Mouse (Mus musculus) heart, embryonic 14.5 days (tissue): ENCODE measurements around the gene Katnal1. TPM values are rescaled to one million over a fixed set of nuclear protein-coding genes. Genes with fewer than 3 reads are reported as not detected.

Experiments
- ATAC-seq: fragments of 200-750 bp; cut with Nextera tagmentation; 2 replicates; pipeline ENCODE4 v1.8.0; 2017; ENCODE audit warnings: low read depth, moderate TSS enrichment; ENCODE audit not compliant: insufficient number of reproducible peaks, insufficient read depth, low FRiP score
- H3K27ac ChIP-seq, 2 experiments: fragments of 200-500 bp in 1 of 2; fragments of 300-500 bp in 1 of 2; sonication (generic) in 1 of 2; replicated peaks in 1 of 2; 2 replicates each; pipeline ENCODE4 v1.5.1; 2012 to 2014; ENCODE audit warnings: low read depth in 2 of 2, low read length in 2 of 2, control low read depth in 1 of 2, mild to moderate bottlenecking in 1 of 2, mixed read lengths in 1 of 2; ENCODE audit not compliant: control insufficient read depth in 1 of 2, insufficient read depth in 1 of 2
- H3K27me3 ChIP-seq: fragments of 300-500 bp; sonication (generic); 2 replicates; pipeline ENCODE4 v1.6.1; 2014; ENCODE audit warnings: mild to moderate bottlenecking, low read length, control low read depth; ENCODE audit not compliant: control insufficient read depth, insufficient read depth
- H3K36me3 ChIP-seq: fragments of 300-500 bp; sonication (generic); 2 replicates; pipeline ENCODE4 v1.6.1; 2014; ENCODE audit warnings: mild to moderate bottlenecking, control low read depth, low read length, mixed read lengths; ENCODE audit not compliant: control insufficient read depth, insufficient read depth
- H3K4me1 ChIP-seq, 2 experiments: fragments of 200-500 bp in 1 of 2; fragments of 300-500 bp in 1 of 2; sonication (generic) in 1 of 2; 2 replicates each; pipeline ENCODE4 v1.6.1; 2012 to 2014; ENCODE audit warnings: low read length in 2 of 2, control low read depth in 1 of 2, mixed read lengths in 1 of 2; ENCODE audit not compliant: control insufficient read depth in 2 of 2, insufficient read depth in 2 of 2
- H3K4me2 ChIP-seq: fragments of 300-500 bp; sonication (generic); 2 replicates; pipeline ENCODE4 v1.6.1; 2014; ENCODE audit warnings: mild to moderate bottlenecking, low read length
- H3K4me3 ChIP-seq, 2 experiments: fragments of 200-500 bp in 1 of 2; fragments of 300-500 bp in 1 of 2; sonication (generic) in 1 of 2; 2 replicates each; pipeline ENCODE4 v1.5.1; 2012 to 2014; ENCODE audit warnings: low read length in 2 of 2, mild to moderate bottlenecking in 2 of 2, control low read depth in 1 of 2, low read depth in 1 of 2, moderate library complexity in 1 of 2; ENCODE audit not compliant: control insufficient read depth in 1 of 2, insufficient read depth in 1 of 2
- H3K9ac ChIP-seq: fragments of 300-500 bp; sonication (generic); 2 replicates; pipeline ENCODE4 v1.6.1; 2014; ENCODE audit warnings: mild to moderate bottlenecking, low read length
- H3K9me3 ChIP-seq: fragments of 300-500 bp; sonication (generic); 2 replicates; pipeline ENCODE4 v1.6.1; 2016; ENCODE audit warnings: low read length, control low read depth; ENCODE audit not compliant: control insufficient read depth
- WGBS: fragments of 180-500 bp; shearing (Covaris S2); extraction: QIAGEN DNeasy Blood & Tissue Kit; methylation state at CpG from one replicate; pipeline ENCODE4 v1.1.7; 2014; 5-methylcytosine and 5-hydroxymethylcytosine counted together
- polyA plus RNA-seq: library from polyadenylated mRNA; unstranded; fragments of >200 nt; fragmentation: Nextera tagmentation; extraction: Ambion mirVana; gene quantifications from 2 replicates; pipeline ENCODE4 v1.2.1, GENCODE M21; 2014

Katnal1 gene
- polyA plus RNA-seq, 1 experiment from 2014 or later = 15.6 TPM

DNA sequence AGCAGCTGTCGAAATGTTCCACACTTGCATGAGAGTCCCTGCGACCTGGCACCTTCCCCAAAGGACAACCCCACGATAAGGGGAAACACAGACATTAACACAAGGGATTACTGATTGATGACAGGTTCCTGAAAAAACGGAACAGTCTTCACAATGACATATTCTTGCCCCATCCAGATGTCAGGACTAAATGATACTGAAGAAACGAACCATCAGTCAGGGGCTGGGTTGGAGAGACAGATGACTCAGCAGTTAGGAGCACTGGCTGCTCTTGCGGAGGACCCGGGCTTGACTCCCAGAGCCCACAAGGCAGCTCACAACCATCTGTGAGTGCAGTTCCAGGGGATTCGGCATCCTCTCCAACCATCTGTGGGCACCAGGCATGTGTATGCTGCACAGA lies 67.0 kb downstream of the Katnal1 start:
- Histone ChIP-seq H3K27me3 (no peaks in the 10 kb centered on the region), H3K36me3 (no peaks in the 10 kb centered on the region), H3K4me2 (no peak overlapping the region), H3K27ac (no peak overlapping the region), H3K9me3 (no peaks in the 10 kb centered on the region), H3K9ac (no peak overlapping the region), H3K4me3 (no peak overlapping the region), H3K4me1 (no peaks in the 10 kb centered on the region)
- WGBS = 40% methylated on average over 8 of the region's 8 CpGs
- no peak for ATAC-seq

DNA sequence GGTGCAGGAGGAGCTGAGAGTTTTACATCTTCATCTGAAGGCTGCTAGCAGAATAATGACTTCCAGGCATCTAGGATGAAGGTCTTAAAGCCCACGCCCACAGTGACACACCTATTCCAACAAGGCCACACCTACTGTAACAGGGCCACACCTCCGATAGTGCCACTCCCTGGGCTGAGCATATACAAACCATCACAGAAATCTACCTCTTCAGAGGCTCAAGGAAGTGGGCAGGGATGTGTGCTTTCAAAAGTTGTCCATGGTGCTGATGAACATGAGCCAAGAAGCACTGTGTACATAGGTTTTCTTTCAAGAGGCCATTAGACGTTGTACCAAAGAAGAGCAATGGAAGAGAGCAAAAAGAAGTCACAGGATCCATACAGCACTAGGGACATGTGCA lies 71.6 kb downstream of the Katnal1 start:
- Histone ChIP-seq H3K4me3 (no peak overlapping the region), H3K4me2 (no peak overlapping the region), H3K9ac (no peak overlapping the region), H3K9me3 (no peaks in the 10 kb centered on the region), H3K27ac (no peak overlapping the region), H3K27me3 (no peaks in the 10 kb centered on the region), H3K36me3 (no peaks in the 10 kb centered on the region), H3K4me1 (no peaks in the 10 kb centered on the region)
- no peak for ATAC-seq
- WGBS = 74% methylated on average over 3 of the region's 3 CpGs

DNA sequence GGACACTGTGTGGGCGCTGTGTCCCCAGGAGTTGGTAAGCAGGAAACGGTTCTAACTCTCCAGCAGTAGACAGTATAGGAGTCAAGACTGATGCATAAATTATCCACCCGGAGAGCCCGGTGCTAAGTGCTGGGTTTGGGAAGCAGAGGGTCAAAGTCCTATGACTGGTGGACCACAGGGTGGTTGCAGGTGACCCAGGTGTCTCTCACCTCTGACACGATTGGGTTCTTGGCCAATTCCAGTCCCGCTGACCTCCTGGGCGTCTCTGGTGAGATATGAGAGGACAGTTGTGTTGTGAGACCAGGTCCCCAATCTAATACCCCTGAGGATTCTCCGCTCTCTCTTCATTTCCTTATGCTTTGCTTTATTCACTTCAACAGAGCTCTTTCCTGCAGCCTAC lies 74.1 kb downstream of the Katnal1 start:
- H3K36me3 ChIP-seq = no peaks in the 10 kb centered on the region
- H3K4me1 ChIP-seq = no peaks in the 10 kb centered on the region
- no peaks in the 10 kb centered on the region for H3K9me3 ChIP-seq
- no peak overlapping the region for H3K4me3 ChIP-seq
- WGBS = 79% methylated on average over 8 of the region's 8 CpGs
- H3K27me3 ChIP-seq = no peaks in the 10 kb centered on the region
- H3K27ac ChIP-seq = no peak overlapping the region
- no peak overlapping the region for H3K4me2 ChIP-seq
- no peak for ATAC-seq
- no peak overlapping the region for H3K9ac ChIP-seq

DNA sequence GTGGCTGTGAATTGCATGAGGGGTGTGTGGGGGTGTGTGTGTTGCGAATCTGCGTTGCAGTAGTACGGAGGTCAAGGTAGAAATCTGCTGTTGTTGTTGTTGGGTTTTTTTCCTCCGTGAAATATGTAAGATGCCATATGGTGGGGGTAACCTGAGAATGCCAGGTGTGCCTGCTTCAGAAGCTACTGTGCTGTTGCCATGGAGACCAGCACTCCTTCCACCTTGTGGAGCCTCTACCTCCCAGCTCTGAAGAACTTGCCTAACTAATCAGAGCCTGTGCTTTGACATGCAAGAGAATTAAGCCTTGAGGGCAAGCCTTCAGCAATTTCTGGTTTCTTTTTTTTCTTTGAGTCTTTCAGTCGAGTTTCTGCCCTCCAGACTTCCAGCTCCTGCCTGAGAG lies 75.0 kb downstream of the Katnal1 start:
- no peak for ATAC-seq
- H3K9ac ChIP-seq = no peak overlapping the region
- H3K36me3 ChIP-seq = no peaks in the 10 kb centered on the region
- no peak overlapping the region for H3K4me2 ChIP-seq
- H3K4me3 ChIP-seq = no peak overlapping the region
- H3K9me3 ChIP-seq = no peaks in the 10 kb centered on the region
- WGBS = 30% methylated on average over 5 of the region's 5 CpGs
- H3K4me1 ChIP-seq = no peaks in the 10 kb centered on the region
- H3K27me3 ChIP-seq = no peaks in the 10 kb centered on the region
- no peak overlapping the region for H3K27ac ChIP-seq

DNA sequence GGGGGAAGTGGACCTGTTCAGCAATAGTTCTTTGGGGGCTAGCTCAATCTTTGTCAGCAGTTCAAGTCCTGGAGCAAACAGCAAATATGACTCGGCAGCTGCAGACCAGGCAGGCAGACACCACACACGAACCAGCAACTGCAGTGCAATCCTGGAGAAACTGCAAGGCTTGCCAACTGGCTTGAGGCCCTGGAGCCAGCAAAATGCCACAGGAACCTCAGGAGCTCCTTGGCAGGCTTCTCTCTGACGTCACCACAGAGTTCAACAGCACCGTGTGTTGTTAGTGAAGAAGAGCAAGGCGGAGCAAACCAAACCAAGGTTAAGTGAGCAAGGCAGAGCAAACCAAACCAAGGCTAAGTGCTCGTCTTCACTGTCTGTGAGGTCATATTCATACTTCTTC lies 79.6 kb downstream of the Katnal1 start:
- H3K27ac ChIP-seq = no peak overlapping the region
- H3K9ac ChIP-seq = no peak overlapping the region
- H3K4me1 ChIP-seq = no peaks in the 10 kb centered on the region
- H3K27me3 ChIP-seq = no peaks in the 10 kb centered on the region
- WGBS = 76% methylated on average over 6 of the region's 6 CpGs
- H3K9me3 ChIP-seq = 0 out of 2 replicates have a peak, but pooled peaks cover 5% of the 10 kb centered on the region
- ATAC-seq = no peak
- H3K36me3 ChIP-seq = no peaks in the 10 kb centered on the region
- H3K4me3 ChIP-seq = no peak overlapping the region
- H3K4me2 ChIP-seq = no peak overlapping the region

DNA sequence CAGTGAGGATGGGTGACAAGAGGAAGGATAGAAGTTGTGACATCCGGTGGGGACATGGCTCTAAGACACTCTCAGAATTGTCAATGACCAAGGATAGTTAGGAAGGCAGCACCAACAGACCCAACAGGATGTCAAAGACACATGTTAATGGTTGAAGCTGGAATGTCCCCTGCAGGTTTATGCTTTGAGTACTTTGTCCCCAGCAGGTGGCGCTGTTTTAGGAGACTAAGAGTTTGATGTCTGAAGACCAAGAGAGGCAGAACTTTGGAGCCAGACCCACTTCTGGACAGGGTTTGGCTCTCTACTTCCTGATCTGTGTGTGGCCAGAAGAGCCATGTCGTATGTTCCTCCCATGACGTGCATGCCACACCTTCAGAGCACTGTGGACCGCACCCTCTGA lies 82.1 kb downstream of the Katnal1 start:
- H3K9me3 ChIP-seq = 0 out of 2 replicates have a peak, but pooled peaks cover 5% of the 10 kb centered on the region
- H3K4me2 ChIP-seq = no peak overlapping the region
- H3K27me3 ChIP-seq = no peaks in the 10 kb centered on the region
- 90% methylated on average over 5 of the region's 5 CpGs for WGBS
- no peak for ATAC-seq
- H3K4me1 ChIP-seq = no peaks in the 10 kb centered on the region
- H3K36me3 ChIP-seq = no peaks in the 10 kb centered on the region
- H3K4me3 ChIP-seq = no peak overlapping the region
- H3K9ac ChIP-seq = no peak overlapping the region
- H3K27ac ChIP-seq = no peak overlapping the region

DNA sequence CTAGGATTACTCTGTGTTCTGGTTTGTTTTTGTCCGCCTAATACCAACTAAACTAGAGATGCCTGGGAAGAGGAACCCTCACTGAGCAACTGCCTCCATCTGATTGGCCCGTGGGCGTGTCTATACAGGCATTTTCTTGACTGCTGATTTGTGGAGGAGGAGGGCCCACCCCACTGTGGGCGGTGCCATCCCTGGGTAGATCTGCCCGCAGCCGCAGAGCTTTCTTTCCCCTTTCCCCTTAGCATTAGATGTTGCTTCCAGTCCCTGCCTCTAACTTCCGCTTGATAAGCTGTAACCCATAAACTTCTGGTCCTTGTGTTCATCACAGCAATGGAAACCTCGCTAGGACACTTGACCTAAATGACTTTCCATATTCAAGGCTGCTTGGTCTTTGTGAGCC lies 92.1 kb downstream of the Katnal1 start:
- Histone ChIP-seq H3K4me3 (no peak overlapping the region), H3K27ac (no peak overlapping the region), H3K27me3 (peaks cover 7% of the 10 kb centered on the region; the same call in 1 of the 2 replicates), H3K4me1 (peaks cover 0 to under 1% of the 10 kb centered on the region in 2 experiments; a peak in 2 of 4 replicates), H3K4me2 (no peak overlapping the region), H3K36me3 (no peaks in the 10 kb centered on the region), H3K9ac (no peak overlapping the region), H3K9me3 (no peaks in the 10 kb centered on the region)
- no peak; the same call in 1 of the 2 replicates for ATAC-seq
- WGBS = 19% methylated on average over 8 of the region's 8 CpGs

DNA sequence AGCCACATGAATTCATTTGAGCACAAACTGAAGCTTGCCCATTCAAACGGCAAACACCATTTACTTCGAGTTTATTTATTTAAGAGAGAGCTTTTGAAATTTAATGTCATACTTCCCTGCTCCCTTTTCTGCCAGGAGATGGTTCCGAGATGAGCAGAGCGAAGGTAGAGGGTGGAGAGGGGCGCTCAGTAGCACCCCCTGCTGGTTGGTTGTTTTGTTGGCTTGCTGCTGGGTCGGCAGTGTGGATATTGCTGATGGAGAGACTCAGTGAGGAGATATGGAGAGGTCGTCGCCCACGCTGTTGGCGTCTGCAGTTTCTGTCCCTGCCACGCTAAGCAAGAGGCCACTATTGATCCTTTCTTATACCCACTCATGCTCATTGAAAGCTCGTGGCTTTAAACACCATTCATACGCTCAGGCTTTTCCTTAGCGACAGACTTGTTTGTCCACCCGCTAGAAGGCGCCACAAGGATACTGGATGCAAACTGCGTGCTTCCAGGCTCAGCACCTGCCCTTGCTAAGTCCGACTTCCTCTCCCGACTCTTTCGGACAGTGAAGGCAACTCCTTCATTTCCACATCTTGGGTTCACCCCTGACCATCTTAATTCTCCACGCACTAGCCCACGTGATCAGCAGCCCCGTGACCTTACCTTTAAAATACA lies 97.4 kb downstream of the Katnal1 start:
- H3K27ac ChIP-seq = no peak overlapping the region
- H3K9me3 ChIP-seq = no peaks in the 10 kb centered on the region
- peaks cover 4 to 5% of the 10 kb centered on the region in 2 experiments; a peak in 3 of 4 replicates for H3K4me1 ChIP-seq
- peaks cover 10% of the 10 kb centered on the region; the same call in 1 of the 2 replicates for H3K27me3 ChIP-seq
- H3K36me3 ChIP-seq = no peaks in the 10 kb centered on the region
- no peak for ATAC-seq
- H3K4me2 ChIP-seq = peak overlapping the region; percentile 70
- peak overlapping the region; percentile 28 to 31 for H3K4me3 ChIP-seq
- no peak overlapping the region for H3K9ac ChIP-seq
- WGBS = 8% methylated on average over 23 of the region's 23 CpGs
